Mouse (Mus musculus): ENCODE results near the gene Egln1. TPM values are rescaled to one million over a fixed set of nuclear protein-coding genes. Genes with fewer than 3 reads are reported as not detected.

The Egln1 gene
- polyA plus RNA-seq, 1 experiment = 20.4 TPM

GRCm38 (mm10) chr8:124954572-124955082, 5.5 kb upstream of the Egln1 start:
- TF ChIP-seq GATA1 (IDR thresholded peaks at IDR 0.05; ENCODE audit: low read length) = no peak

GRCm38 (mm10) chr8:124953188-124953587, 4.1 kb upstream of the Egln1 start:
- TF ChIP-seq GATA1 (IDR thresholded peaks at IDR 0.05; ENCODE audit: low read length) = no peak

- no peak for TF ChIP-seq GATA1 (IDR thresholded peaks at IDR 0.05; ENCODE audit: low read length)
These were observed 1.7 kb upstream of the Egln1 start for GRCm38 (mm10) chr8:124950865-124951264.

GRCm38 (mm10) chr8:124950069-124950456, 939 bp upstream of the Egln1 start:
- no peak for TF ChIP-seq GATA1 (IDR thresholded peaks at IDR 0.05; ENCODE audit: low read length)

GRCm38 (mm10) chr8:124948733-124949111, 402 bp downstream of the Egln1 start:
- no peak for TF ChIP-seq GATA1 (IDR thresholded peaks at IDR 0.05; ENCODE audit: low read length)

- no peak for TF ChIP-seq GATA1 (IDR thresholded peaks at IDR 0.05; ENCODE audit: low read length)
These were observed 1.0 kb downstream of the Egln1 start for GRCm38 (mm10) chr8:124947865-124948732.

GRCm38 (mm10) chr8:124944406-124944805, 4.7 kb downstream of the Egln1 start:
- TF ChIP-seq GATA1 (IDR thresholded peaks at IDR 0.05; ENCODE audit: low read length) = no peak

GRCm38 (mm10) chr8:124943801-124944200, 5.3 kb downstream of the Egln1 start:
- no peak for TF ChIP-seq GATA1 (IDR thresholded peaks at IDR 0.05; ENCODE audit: low read length)

- TF ChIP-seq GATA1 (IDR thresholded peaks at IDR 0.05; ENCODE audit: low read length) = no peak
These were observed 11.8 kb downstream of the Egln1 start for GRCm38 (mm10) chr8:124937293-124937692.

GRCm38 (mm10) chr8:124936699-124937098, 12.4 kb downstream of the Egln1 start:
- no peak for TF ChIP-seq GATA1 (IDR thresholded peaks at IDR 0.05; ENCODE audit: low read length)

GRCm38 (mm10) chr8:124935116-124935515, 14.0 kb downstream of the Egln1 start:
- no peak for TF ChIP-seq GATA1 (IDR thresholded peaks at IDR 0.05; ENCODE audit: low read length)

- TF ChIP-seq GATA1 (IDR thresholded peaks at IDR 0.05; ENCODE audit: low read length) = no peak
These were observed 16.7 kb downstream of the Egln1 start for GRCm38 (mm10) chr8:124932435-124932834.

GRCm38 (mm10) chr8:124930649-124931048, 18.5 kb downstream of the Egln1 start:
- no peak for TF ChIP-seq GATA1 (IDR thresholded peaks at IDR 0.05; ENCODE audit: low read length)

GRCm38 (mm10) chr8:124930086-124930485, 19.0 kb downstream of the Egln1 start:
- no peak for TF ChIP-seq GATA1 (IDR thresholded peaks at IDR 0.05; ENCODE audit: low read length)

GRCm38 (mm10) chr8:124929006-124929405, 20.1 kb downstream of the Egln1 start:
- TF ChIP-seq GATA1 (IDR thresholded peaks at IDR 0.05; ENCODE audit: low read length) = no peak

GRCm38 (mm10) chr8:124926351-124926771, 22.8 kb downstream of the Egln1 start:
- no peak for TF ChIP-seq GATA1 (IDR thresholded peaks at IDR 0.05; ENCODE audit: low read length)
